Mouse (Mus musculus): ENCODE data around the gene Pkd1l2. TPM values are rescaled to one million over a fixed set of nuclear protein-coding genes. Genes with fewer than 3 reads are reported as not detected.

The Pkd1l2 gene
- polyA plus RNA-seq, 1 experiment from 2014 or later, result 0.04 TPM

DNA sequence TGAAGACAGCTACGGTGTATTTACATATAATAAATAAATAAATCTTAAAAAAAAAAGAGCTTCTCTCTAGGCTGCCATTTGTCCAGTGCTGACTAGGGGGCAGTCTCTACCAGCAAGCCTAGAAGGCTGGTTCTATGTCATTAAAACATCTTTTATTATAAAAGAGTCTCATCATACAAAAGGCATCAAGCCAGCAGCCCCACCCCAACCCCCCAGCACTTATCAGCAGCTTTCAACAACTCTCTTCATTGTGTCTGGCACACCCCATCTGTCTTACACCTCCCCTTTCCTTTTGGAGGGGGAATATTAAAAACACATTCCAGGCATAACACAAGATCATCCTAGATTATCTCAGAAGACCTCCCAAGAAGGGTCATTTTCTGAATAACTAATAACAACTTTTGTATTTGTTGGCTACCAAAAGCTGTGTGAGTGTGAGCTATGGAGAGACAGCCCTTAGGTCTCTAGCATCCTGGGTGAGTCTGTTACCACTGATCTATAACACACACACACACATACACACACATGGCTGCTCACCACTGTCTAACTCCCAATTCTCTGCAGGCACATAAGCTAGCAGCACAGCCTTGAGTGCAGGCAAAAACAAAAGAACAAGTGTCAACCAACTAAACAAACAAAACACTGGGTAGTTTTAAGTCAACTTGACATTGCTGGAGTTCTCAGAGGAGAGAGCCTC, 59.8 kb downstream of the Pkd1l2 start:
- no peaks in the 10 kb centered on the region for H3K4me1 ChIP-seq (ENCODE audit: insufficient read depth, low read length)
- H3K4me3 ChIP-seq (ENCODE audit: low read length), result no peak overlapping the region
- ATAC-seq (ENCODE audit: low FRiP score, low TSS enrichment), result 0 out of 2 replicates have a peak, but pooled peaks have one; percentile 35
- H3K27me3 ChIP-seq (ENCODE audit: insufficient read depth, low read length), result no peaks in the 10 kb centered on the region
- H3K9ac ChIP-seq (replicated peaks; ENCODE audit: low read length), result no peak overlapping the region
- H3K27ac ChIP-seq (ENCODE audit: low read length), result no peak overlapping the region
- H3K36me3 ChIP-seq (ENCODE audit: insufficient read depth, low read length), result no peaks in the 10 kb centered on the region
- 76% methylated on average over 1 of the region's 1 CpGs for whole genome bisulfite sequencing
- no peak overlapping the region for H3K4me2 ChIP-seq (replicated peaks; ENCODE audit: low read depth, low read length)
- H3K9me3 ChIP-seq (ENCODE audit: low read length), result no peaks in the 10 kb centered on the region

DNA sequence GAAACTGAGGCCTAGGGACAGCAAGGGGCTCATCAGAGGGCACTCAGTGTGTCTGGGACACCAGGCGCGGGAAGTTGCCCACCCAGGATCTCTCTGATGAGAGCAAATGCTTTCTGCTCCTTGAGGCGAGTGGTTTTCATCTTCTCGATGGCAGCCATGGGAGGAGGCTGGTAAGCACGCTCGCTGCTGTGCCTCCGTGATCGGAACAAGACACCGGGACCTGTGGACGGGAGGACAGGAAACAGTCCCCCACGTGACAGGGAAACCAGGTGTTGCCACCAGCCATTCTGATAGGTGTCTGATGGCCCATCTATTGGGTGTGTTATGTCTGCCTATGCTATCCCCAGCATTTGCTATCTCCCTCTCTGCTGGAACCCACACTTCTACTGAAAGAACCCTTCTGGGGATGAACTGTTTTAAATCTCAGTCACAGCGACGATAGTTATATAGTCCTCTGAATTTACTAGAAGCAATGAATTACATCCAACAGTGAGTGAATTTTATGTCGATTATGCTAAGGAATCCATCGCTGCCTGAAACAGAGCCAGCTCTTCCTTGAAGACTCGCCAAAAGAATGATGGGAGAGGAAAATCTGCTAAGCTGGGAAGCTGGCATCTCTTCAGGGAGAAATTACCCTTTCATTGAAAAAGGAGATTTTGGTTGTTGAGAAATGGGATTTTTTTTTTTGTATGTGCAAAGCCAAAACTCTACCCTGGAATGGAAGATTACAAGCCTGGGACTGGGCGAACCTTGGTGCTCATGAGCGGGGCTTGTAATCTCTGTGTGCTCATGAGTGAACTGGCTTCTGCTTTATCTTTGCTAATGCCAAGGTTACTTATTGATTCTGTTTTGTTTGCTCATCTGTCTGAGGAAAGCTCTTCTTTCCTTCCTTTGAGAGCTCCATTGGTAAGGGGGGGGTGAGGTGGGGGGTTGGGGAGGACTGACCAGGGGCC, 62.6 kb downstream of the Pkd1l2 start:
- 82% methylated on average over 18 of the region's 18 CpGs for WGBS
- H3K27me3 ChIP-seq (ENCODE audit: insufficient read depth, low read length), result no peaks in the 10 kb centered on the region
- no peak overlapping the region for H3K4me3 ChIP-seq (ENCODE audit: low read length)
- no peak for ATAC-seq (ENCODE audit: low FRiP score, low TSS enrichment)
- H3K4me2 ChIP-seq (replicated peaks; ENCODE audit: low read depth, low read length), result no peak overlapping the region
- H3K4me1 ChIP-seq (ENCODE audit: insufficient read depth, low read length), result no peaks in the 10 kb centered on the region
- no peaks in the 10 kb centered on the region for H3K36me3 ChIP-seq (ENCODE audit: insufficient read depth, low read length)
- no peaks in the 10 kb centered on the region for H3K9me3 ChIP-seq (ENCODE audit: low read length)
- H3K9ac ChIP-seq (replicated peaks; ENCODE audit: low read length), result no peak overlapping the region
- H3K27ac ChIP-seq (ENCODE audit: low read length), result no peak overlapping the region

GRCm38 (mm10) chr8:117017896-117018295, 64.4 kb downstream of the Pkd1l2 start:
- WGBS, result 90% methylated on average over 4 of the region's 4 CpGs
- H3K4me1 ChIP-seq (ENCODE audit: insufficient read depth, low read length), result no peaks in the 10 kb centered on the region
- no peak overlapping the region for H3K27ac ChIP-seq (ENCODE audit: low read length)
- no peak overlapping the region for H3K4me2 ChIP-seq (replicated peaks; ENCODE audit: low read depth, low read length)
- no peak overlapping the region for H3K9ac ChIP-seq (replicated peaks; ENCODE audit: low read length)
- no peaks in the 10 kb centered on the region for H3K36me3 ChIP-seq (ENCODE audit: insufficient read depth, low read length)
- H3K4me3 ChIP-seq (ENCODE audit: low read length), result no peak overlapping the region
- no peak for ATAC-seq (ENCODE audit: low FRiP score, low TSS enrichment)
- H3K9me3 ChIP-seq (ENCODE audit: low read length), result no peaks in the 10 kb centered on the region
- H3K27me3 ChIP-seq (ENCODE audit: insufficient read depth, low read length), result no peaks in the 10 kb centered on the region

DNA sequence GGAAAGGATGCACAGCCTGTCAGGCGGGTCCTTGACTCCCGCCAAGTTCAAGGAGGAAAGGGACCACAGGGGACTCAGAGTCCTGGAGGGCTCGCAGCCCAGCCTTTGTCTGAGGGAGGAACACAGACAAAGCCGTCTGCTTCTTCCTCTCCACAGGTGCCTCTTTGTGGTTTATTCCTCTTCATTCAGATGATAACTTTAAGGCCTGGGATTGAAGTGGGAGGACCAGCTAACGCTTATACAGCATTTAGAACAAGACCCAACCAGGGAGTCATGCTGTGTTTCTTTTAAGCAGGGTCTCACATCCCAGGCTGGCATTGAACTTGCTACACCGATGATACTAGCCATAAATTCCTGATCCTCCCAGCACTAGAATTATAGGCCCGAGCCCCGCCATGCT, 65.2 kb downstream of the Pkd1l2 start:
- ATAC-seq (ENCODE audit: low FRiP score, low TSS enrichment), result no peak
- no peak overlapping the region for H3K9ac ChIP-seq (replicated peaks; ENCODE audit: low read length)
- H3K36me3 ChIP-seq (ENCODE audit: insufficient read depth, low read length), result no peaks in the 10 kb centered on the region
- no peak overlapping the region for H3K4me3 ChIP-seq (ENCODE audit: low read length)
- no peak overlapping the region for H3K4me2 ChIP-seq (replicated peaks; ENCODE audit: low read depth, low read length)
- H3K4me1 ChIP-seq (ENCODE audit: insufficient read depth, low read length), result no peaks in the 10 kb centered on the region
- H3K27me3 ChIP-seq (ENCODE audit: insufficient read depth, low read length), result no peaks in the 10 kb centered on the region
- WGBS, result 57% methylated on average over 8 of the region's 8 CpGs
- H3K9me3 ChIP-seq (ENCODE audit: low read length), result no peaks in the 10 kb centered on the region
- H3K27ac ChIP-seq (ENCODE audit: low read length), result no peak overlapping the region

DNA sequence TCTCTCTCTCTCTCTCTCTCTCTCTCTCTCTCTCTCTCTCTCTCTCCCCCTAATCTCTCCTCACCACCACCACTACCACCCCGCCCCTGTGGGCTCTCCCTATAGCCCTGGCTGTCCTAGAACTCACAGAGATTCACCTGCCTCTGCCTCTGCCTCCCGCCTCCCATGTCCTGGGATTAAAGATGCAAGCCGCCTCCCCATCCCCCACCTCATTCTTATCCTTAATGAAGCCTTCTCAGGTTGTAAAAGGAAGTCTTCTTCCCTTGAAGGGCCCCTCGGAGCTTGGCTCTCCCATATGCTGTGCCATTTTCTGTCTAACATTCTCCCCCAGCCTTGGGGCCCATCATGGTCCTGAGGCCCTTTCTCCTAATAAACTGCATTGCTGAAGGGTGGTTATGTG, 66.6 kb downstream of the Pkd1l2 start:
- H3K9me3 ChIP-seq (ENCODE audit: low read length), result no peaks in the 10 kb centered on the region
- H3K27ac ChIP-seq (ENCODE audit: low read length), result no peak overlapping the region
- no peak for ATAC-seq (ENCODE audit: low FRiP score, low TSS enrichment)
- no peaks in the 10 kb centered on the region for H3K27me3 ChIP-seq (ENCODE audit: insufficient read depth, low read length)
- no peak overlapping the region for H3K4me3 ChIP-seq (ENCODE audit: low read length)
- H3K36me3 ChIP-seq (ENCODE audit: insufficient read depth, low read length), result no peaks in the 10 kb centered on the region
- H3K9ac ChIP-seq (replicated peaks; ENCODE audit: low read length), result no peak overlapping the region
- H3K4me1 ChIP-seq (ENCODE audit: insufficient read depth, low read length), result no peaks in the 10 kb centered on the region
- H3K4me2 ChIP-seq (replicated peaks; ENCODE audit: low read depth, low read length), result no peak overlapping the region
- WGBS, result 71% methylated on average over 4 of the region's 4 CpGs

- 0 out of 2 replicates have a peak, but pooled peaks cover 5% of the 10 kb centered on the region for H3K9me3 ChIP-seq (ENCODE audit: low read length)
- H3K9ac ChIP-seq (replicated peaks; ENCODE audit: low read length), result no peak overlapping the region
- no peak overlapping the region for H3K27ac ChIP-seq (ENCODE audit: low read length)
- no peak for ATAC-seq (ENCODE audit: low FRiP score, low TSS enrichment)
- H3K36me3 ChIP-seq (ENCODE audit: insufficient read depth, low read length), result no peaks in the 10 kb centered on the region
- no peak overlapping the region for H3K4me3 ChIP-seq (ENCODE audit: low read length)
- WGBS, result 83% methylated on average over 9 of the region's 9 CpGs
- no peaks in the 10 kb centered on the region for H3K27me3 ChIP-seq (ENCODE audit: insufficient read depth, low read length)
- H3K4me1 ChIP-seq (ENCODE audit: insufficient read depth, low read length), result no peaks in the 10 kb centered on the region
- H3K4me2 ChIP-seq (replicated peaks; ENCODE audit: low read depth, low read length), result no peak overlapping the region
These were observed 70.9 kb downstream of the Pkd1l2 start for GRCm38 (mm10) chr8:117011366-117011765.

- Histone ChIP-seq H3K4me3 (ENCODE audit: low read length) (peak overlapping the region; percentile 63), H3K4me2 (replicated peaks; ENCODE audit: low read depth, low read length) (peak overlapping the region; percentile 87), H3K27ac (ENCODE audit: low read length) (no peak overlapping the region), H3K4me1 (ENCODE audit: insufficient read depth, low read length) (peaks cover 9% of the 10 kb centered on the region; the same call in 1 of the 2 replicates), H3K9me3 (ENCODE audit: low read length) (no peaks in the 10 kb centered on the region), H3K36me3 (ENCODE audit: insufficient read depth, low read length) (no peaks in the 10 kb centered on the region; the same call in 1 of the 2 replicates), H3K27me3 (ENCODE audit: insufficient read depth, low read length) (no peaks in the 10 kb centered on the region), H3K9ac (replicated peaks; ENCODE audit: low read length) (peak overlapping the region; percentile 67)
- 65% methylated on average over 11 of the region's 11 CpGs for WGBS
- no peak for ATAC-seq (ENCODE audit: low FRiP score, low TSS enrichment)
These were observed 88.1 kb downstream of the Pkd1l2 start for GRCm38 (mm10) chr8:116994016-116994716.

- under 1% methylated on average over 53 of the region's 56 CpGs for WGBS
- peak; percentile 100 for ATAC-seq (ENCODE audit: low FRiP score, low TSS enrichment)
- Histone ChIP-seq H3K4me1 (ENCODE audit: insufficient read depth, low read length) (peaks cover 9% of the 10 kb centered on the region; the same call in 1 of the 2 replicates), H3K4me2 (replicated peaks; ENCODE audit: low read depth, low read length) (peak within 1 kb of the TSS; percentile 87), H3K4me3 (ENCODE audit: low read length) (peak within 1 kb of the TSS; percentile 63), H3K9ac (replicated peaks; ENCODE audit: low read length) (peak within 1 kb of the TSS; percentile 70), H3K27me3 (ENCODE audit: insufficient read depth, low read length) (no peaks in the 10 kb centered on the region), H3K9me3 (ENCODE audit: low read length) (no peaks in the 10 kb centered on the region), H3K36me3 (ENCODE audit: insufficient read depth, low read length) (peaks cover 4% of the 10 kb centered on the region; the same call in 1 of the 2 replicates), H3K27ac (ENCODE audit: low read length) (peak within 1 kb of the TSS; percentile 68)
These were observed 89.0 kb downstream of the Pkd1l2 start, which contains the start of gene Gcsh for GRCm38 (mm10) chr8:116993095-116993867. Gcsh (minus strand) TSS chr8:116993537.
